Mouse (Mus musculus): ENCODE data around the gene Opcml. TPM values are rescaled to one million over a fixed set of nuclear protein-coding genes. Genes with fewer than 3 reads are reported as not detected.

The Opcml gene
- polyA plus RNA-seq, 1 experiment from 2014 or later: 9.8 TPM

DNA sequence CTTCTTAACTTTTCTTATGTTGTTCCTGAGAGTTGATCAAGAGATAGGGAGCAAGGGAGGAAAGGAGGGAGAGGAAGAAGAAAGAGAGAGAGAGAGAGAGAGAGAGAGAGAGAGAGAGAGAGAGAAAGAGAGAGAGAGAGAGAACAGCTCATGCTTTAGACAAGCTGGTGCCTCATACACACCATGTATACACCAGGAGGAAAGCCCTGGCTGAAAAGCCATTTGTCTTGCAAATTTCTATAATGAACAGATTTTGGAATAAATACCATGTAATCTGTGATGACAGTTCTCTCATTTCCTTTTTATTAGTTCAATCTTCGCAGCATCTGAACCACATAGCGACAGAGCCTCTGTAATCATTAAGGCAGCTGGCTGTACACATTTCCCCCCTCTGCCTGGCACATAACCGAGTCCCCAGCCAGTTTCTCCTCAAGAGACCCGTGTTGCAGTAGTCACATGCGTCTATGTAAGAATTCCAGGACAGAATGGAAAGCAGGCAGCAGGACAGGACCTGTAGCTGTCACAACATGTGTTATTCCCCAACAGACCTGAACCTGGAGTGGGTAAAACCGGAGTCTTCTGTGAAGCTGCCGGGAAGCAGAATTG, 238.3 kb downstream of the Opcml start:
- Histone ChIP-seq H3K27me3 (no peaks in the 10 kb centered on the region), H3K9me3 (no peaks in the 10 kb centered on the region), H3K4me1 (no peaks in the 10 kb centered on the region), H3K36me3 (no peaks in the 10 kb centered on the region), H3K27ac (no peak overlapping the region), H3K4me3 (no peak overlapping the region), H3K9ac (no peak overlapping the region), H3K4me2 (no peak overlapping the region)
- ATAC-seq (ENCODE audit: borderline replicate concordance, extremely low read depth, low FRiP score, low TSS enrichment): no peak
- WGBS: 59% methylated on average over 7 of the region's 7 CpGs

- Histone ChIP-seq H3K36me3 (no peaks in the 10 kb centered on the region), H3K4me2 (no peak overlapping the region), H3K4me3 (no peak overlapping the region), H3K27me3 (no peaks in the 10 kb centered on the region), H3K9ac (no peak overlapping the region), H3K4me1 (no peaks in the 10 kb centered on the region), H3K27ac (no peak overlapping the region), H3K9me3 (no peaks in the 10 kb centered on the region)
- ATAC-seq (ENCODE audit: borderline replicate concordance, extremely low read depth, low FRiP score, low TSS enrichment): no peak
- WGBS: 69% methylated on average over 2 of the region's 2 CpGs
Observed at GRCm38 (mm10) chr9:28049157-28049556, 258.6 kb downstream of the Opcml start.

- H3K4me3 ChIP-seq: no peak overlapping the region
- no peaks in the 10 kb centered on the region for H3K4me1 ChIP-seq
- H3K27me3 ChIP-seq: no peaks in the 10 kb centered on the region
- no peak overlapping the region for H3K27ac ChIP-seq
- ATAC-seq (ENCODE audit: borderline replicate concordance, extremely low read depth, low FRiP score, low TSS enrichment): no peak
- no peaks in the 10 kb centered on the region for H3K36me3 ChIP-seq
- H3K9me3 ChIP-seq: no peaks in the 10 kb centered on the region
- no peak overlapping the region for H3K9ac ChIP-seq
- WGBS: 40% methylated on average over 2 of the region's 2 CpGs
- H3K4me2 ChIP-seq: no peak overlapping the region
Observed at GRCm38 (mm10) chr9:28057171-28057845, 266.7 kb downstream of the Opcml start.

DNA sequence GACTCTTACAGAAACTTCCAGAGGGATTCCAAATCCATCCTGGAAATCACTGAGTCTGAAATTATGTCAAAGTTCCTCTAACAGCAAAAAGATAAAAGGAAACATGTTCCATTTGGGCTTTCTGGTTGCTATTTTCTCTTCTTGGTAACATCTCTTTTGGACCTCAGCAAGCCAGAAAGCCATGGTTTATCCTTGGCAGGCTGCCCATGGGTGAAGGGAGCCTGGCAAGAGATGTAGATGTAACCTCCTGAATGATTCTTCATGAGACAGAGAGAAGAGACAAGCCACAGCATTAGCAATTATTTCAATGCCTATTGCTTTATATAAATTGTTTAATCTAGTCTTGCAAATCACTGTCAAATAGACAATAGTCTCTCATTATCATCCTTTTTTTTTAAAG, 274.6 kb downstream of the Opcml start:
- Histone ChIP-seq H3K36me3 (no peaks in the 10 kb centered on the region), H3K4me3 (no peak overlapping the region), H3K9ac (no peak overlapping the region), H3K4me1 (no peaks in the 10 kb centered on the region), H3K4me2 (no peak overlapping the region), H3K9me3 (no peaks in the 10 kb centered on the region), H3K27me3 (no peaks in the 10 kb centered on the region), H3K27ac (no peak overlapping the region)
- ATAC-seq (ENCODE audit: borderline replicate concordance, extremely low read depth, low FRiP score, low TSS enrichment): no peak

DNA sequence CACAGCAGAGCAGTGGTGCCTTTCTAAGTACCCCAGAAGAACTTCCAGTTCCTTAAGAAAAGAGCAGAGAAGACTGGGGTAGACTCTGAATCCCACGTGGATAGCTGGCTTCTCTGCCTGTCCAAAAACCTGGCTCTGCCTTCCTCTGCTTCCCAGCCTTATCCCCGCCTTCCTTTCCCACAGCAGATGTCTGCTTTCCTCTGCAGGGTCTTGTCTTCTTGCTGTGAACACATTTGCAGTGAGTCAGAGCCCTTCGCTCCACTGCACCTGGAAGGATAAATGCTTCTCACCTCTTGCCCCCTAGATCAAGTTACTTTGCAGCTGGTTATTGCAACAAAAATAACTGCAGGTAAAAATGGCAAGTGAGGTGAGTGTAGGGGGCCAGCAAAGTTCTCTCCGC, 290.1 kb downstream of the Opcml start:
- H3K27ac ChIP-seq: no peak overlapping the region
- no peaks in the 10 kb centered on the region for H3K27me3 ChIP-seq
- H3K36me3 ChIP-seq: no peaks in the 10 kb centered on the region
- H3K9ac ChIP-seq: no peak overlapping the region
- H3K4me3 ChIP-seq: no peak overlapping the region
- no peak overlapping the region for H3K4me2 ChIP-seq
- H3K9me3 ChIP-seq: no peaks in the 10 kb centered on the region
- WGBS: 53% methylated on average over 4 of the region's 4 CpGs
- no peak for ATAC-seq (ENCODE audit: borderline replicate concordance, extremely low read depth, low FRiP score, low TSS enrichment)
- H3K4me1 ChIP-seq: peaks cover 7% of the 10 kb centered on the region; the same call in 1 of the 2 replicates

DNA sequence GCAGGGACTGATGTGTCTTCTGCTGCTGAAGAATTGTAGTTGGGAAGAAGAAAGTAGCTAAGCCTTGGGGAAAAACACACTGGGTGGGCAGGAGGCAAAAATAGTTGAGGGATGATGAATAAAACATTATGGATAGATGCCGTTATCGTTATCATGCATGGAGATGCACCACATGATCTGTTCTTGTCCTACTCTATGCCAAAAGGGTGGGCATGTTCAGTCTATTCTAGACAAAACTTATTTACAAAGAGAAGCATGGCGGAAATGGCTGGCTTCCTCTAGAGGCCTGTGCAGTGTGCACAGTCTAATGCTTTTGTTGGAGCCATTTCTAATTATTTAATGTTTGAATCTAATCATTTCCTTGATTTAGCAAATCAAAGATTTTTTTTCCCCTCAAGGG, 293.2 kb downstream of the Opcml start:
- no peak overlapping the region for H3K9ac ChIP-seq
- no peak overlapping the region for H3K4me2 ChIP-seq
- WGBS: 79% methylated on average over 3 of the region's 3 CpGs
- no peak overlapping the region for H3K27ac ChIP-seq
- H3K36me3 ChIP-seq: no peaks in the 10 kb centered on the region
- no peak overlapping the region for H3K4me3 ChIP-seq
- H3K4me1 ChIP-seq: peaks cover 7% of the 10 kb centered on the region; the same call in 1 of the 2 replicates
- no peaks in the 10 kb centered on the region for H3K27me3 ChIP-seq
- no peak for ATAC-seq (ENCODE audit: borderline replicate concordance, extremely low read depth, low FRiP score, low TSS enrichment)
- no peaks in the 10 kb centered on the region for H3K9me3 ChIP-seq

GRCm38 (mm10) chr9:28084273-28084726, 293.7 kb downstream of the Opcml start:
- Histone ChIP-seq H3K4me2 (no peak overlapping the region), H3K27me3 (no peaks in the 10 kb centered on the region), H3K36me3 (no peaks in the 10 kb centered on the region), H3K9me3 (no peaks in the 10 kb centered on the region), H3K9ac (no peak overlapping the region), H3K4me3 (no peak overlapping the region), H3K27ac (no peak overlapping the region), H3K4me1 (peaks cover 7% of the 10 kb centered on the region; the same call in 1 of the 2 replicates)
- WGBS: 2% methylated on average over 2 of the region's 2 CpGs
- peak; percentile 74; the same call in 1 of the 2 replicates for ATAC-seq (ENCODE audit: borderline replicate concordance, extremely low read depth, low FRiP score, low TSS enrichment)

GRCm38 (mm10) chr9:28091395-28091794, 300.8 kb downstream of the Opcml start:
- no peak overlapping the region for H3K4me2 ChIP-seq
- H3K27me3 ChIP-seq: no peaks in the 10 kb centered on the region
- no peak overlapping the region for H3K9ac ChIP-seq
- H3K4me1 ChIP-seq: no peaks in the 10 kb centered on the region
- WGBS: 48% methylated on average over 1 of the region's 1 CpGs
- H3K4me3 ChIP-seq: no peak overlapping the region
- H3K9me3 ChIP-seq: no peaks in the 10 kb centered on the region
- H3K36me3 ChIP-seq: no peaks in the 10 kb centered on the region
- no peak for ATAC-seq (ENCODE audit: borderline replicate concordance, extremely low read depth, low FRiP score, low TSS enrichment)
- H3K27ac ChIP-seq: no peak overlapping the region

GRCm38 (mm10) chr9:28094722-28095121, 304.1 kb downstream of the Opcml start:
- Histone ChIP-seq H3K4me1 (no peaks in the 10 kb centered on the region), H3K27me3 (no peaks in the 10 kb centered on the region), H3K4me3 (no peak overlapping the region), H3K27ac (no peak overlapping the region), H3K4me2 (no peak overlapping the region), H3K36me3 (no peaks in the 10 kb centered on the region), H3K9ac (no peak overlapping the region), H3K9me3 (no peaks in the 10 kb centered on the region)
- ATAC-seq (ENCODE audit: borderline replicate concordance, extremely low read depth, low FRiP score, low TSS enrichment): no peak
- WGBS: 85% methylated on average over 4 of the region's 4 CpGs

DNA sequence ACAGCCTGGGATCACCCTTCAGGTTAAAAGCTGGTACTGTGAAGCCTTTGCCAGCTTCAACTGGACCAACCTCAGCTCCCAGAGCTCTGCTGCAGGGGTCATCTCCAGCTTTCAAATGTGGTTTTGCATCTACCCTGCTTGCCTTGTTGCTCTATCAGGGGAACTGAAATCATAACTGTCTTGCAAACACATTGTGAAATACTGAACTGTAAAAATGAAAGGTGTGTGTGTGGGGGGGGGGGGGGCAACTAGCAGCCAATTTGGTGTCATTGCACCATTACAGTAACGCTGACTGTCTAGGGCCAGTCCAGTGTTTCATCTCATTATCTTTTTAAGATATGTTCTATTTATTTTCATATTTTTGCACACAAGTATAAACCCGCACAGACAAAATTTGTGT, 305.6 kb downstream of the Opcml start:
- Histone ChIP-seq H3K4me1 (no peaks in the 10 kb centered on the region), H3K27ac (no peak overlapping the region), H3K9ac (no peak overlapping the region), H3K36me3 (no peaks in the 10 kb centered on the region), H3K9me3 (no peaks in the 10 kb centered on the region), H3K4me3 (no peak overlapping the region), H3K4me2 (no peak overlapping the region), H3K27me3 (no peaks in the 10 kb centered on the region)
- WGBS: 93% methylated on average over 2 of the region's 2 CpGs
- no peak for ATAC-seq (ENCODE audit: borderline replicate concordance, extremely low read depth, low FRiP score, low TSS enrichment)

GRCm38 (mm10) chr9:28101981-28102380, 311.4 kb downstream of the Opcml start:
- Histone ChIP-seq H3K27me3 (no peaks in the 10 kb centered on the region), H3K9me3 (no peaks in the 10 kb centered on the region), H3K4me1 (no peaks in the 10 kb centered on the region), H3K27ac (no peak overlapping the region), H3K9ac (no peak overlapping the region), H3K4me2 (no peak overlapping the region), H3K4me3 (no peak overlapping the region), H3K36me3 (no peaks in the 10 kb centered on the region)
- no peak for ATAC-seq (ENCODE audit: borderline replicate concordance, extremely low read depth, low FRiP score, low TSS enrichment)

DNA sequence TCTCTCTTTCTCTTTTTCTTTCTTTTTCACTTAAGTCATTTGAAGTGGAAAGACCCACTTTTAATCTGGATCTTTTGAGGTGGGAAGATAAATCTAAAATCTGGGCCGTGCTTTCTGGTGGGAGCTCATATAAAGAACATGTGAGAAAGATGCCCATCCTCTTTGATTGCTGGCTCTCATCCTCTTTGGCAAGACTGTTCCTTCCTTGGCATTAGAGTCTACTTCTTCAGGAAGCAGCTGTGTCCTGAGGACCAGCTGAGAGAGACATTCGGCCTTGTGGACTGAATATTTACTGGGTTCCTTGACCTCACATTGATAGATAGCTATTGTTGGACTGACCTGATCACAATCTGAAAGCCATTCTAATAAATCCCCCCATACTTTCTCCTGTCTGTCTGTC, 331.3 kb downstream of the Opcml start:
- no peak overlapping the region for H3K4me3 ChIP-seq

More for the DNA sequence above, 331.3 kb downstream of the Opcml start:
- Histone ChIP-seq H3K4me1 (no peaks in the 10 kb centered on the region), H3K9me3 (no peaks in the 10 kb centered on the region), H3K27me3 (no peaks in the 10 kb centered on the region), H3K4me2 (no peak overlapping the region), H3K36me3 (no peaks in the 10 kb centered on the region), H3K27ac (no peak overlapping the region), H3K9ac (no peak overlapping the region)
- no peak for ATAC-seq (ENCODE audit: borderline replicate concordance, extremely low read depth, low FRiP score, low TSS enrichment)
- WGBS: 58% methylated on average over 2 of the region's 2 CpGs

Measured in lung, embryonic 15.5 days (tissue).